Mouse (Mus musculus): Measurements from ENCODE around the gene Vmn2r107. TPM values are rescaled to one million over a fixed set of nuclear protein-coding genes. Genes with fewer than 3 reads are reported as not detected.

Vmn2r107 gene
- not detected for total RNA-seq (2023)

GRCm38 (mm10) chr17:20344942-20345341 lies at the start of gene Vmn2r107:
Gene Vmn2r107, plus strand, starts transcription at chr17:20345242.

GRCm38 (mm10) chr17:20413846-20414245 lies 68.8 kb downstream of the Vmn2r107 start, which contains the start of gene Vmn1r224:
Gene Vmn1r224, plus strand, starts transcription at chr17:20414146.

Other genes with a start within 250 kb of the Vmn2r107 start
- gene Fpr-rs7, start 231.0 kb upstream of the Vmn2r107 start, total RNA-seq (2023), result not detected
- not detected for gene Fpr-rs6, start 162.1 kb upstream of the Vmn2r107 start, total RNA-seq (2023)
- gene Vmn2r105, start 110.2 kb upstream of the Vmn2r107 start, total RNA-seq (2023), result not detected
- not detected for gene Vmn2r106, start 59.7 kb upstream of the Vmn2r107 start, total RNA-seq (2023)
- gene Vmn1r224, start 68.9 kb downstream of the Vmn2r107 start, total RNA-seq (2023), result not detected
- not detected for gene Vmn2r108, start 136.1 kb downstream of the Vmn2r107 start, total RNA-seq (2023)
- not detected for gene Vmn1r225, start 152.9 kb downstream of the Vmn2r107 start, total RNA-seq (2023)
- not detected for gene Vmn2r109, start 219.5 kb downstream of the Vmn2r107 start, total RNA-seq (2023)